Comparison of ENCODE assay signal across 8 mouse cellular contexts in genomic region chr2:164531169-164531568, GRCm38 (mm10). TPM values are rescaled to one million over a fixed set of nuclear protein-coding genes. Genes with fewer than 3 reads are reported as not detected.
A peak's percentile ranks its signal among the peaks of the same experiment; 100 is the strongest.
DNase-seq lines count a peak whose midpoint lies in the region; ATAC-seq and TF ChIP-seq lines count a peak whose summit lies in the region.

No protein-coding gene starts in this region.

- no peaks in the 10 kb centered on the region for H3K4me1 ChIP-seq in midbrain, embryonic 10.5 days
- H3K4me1 ChIP-seq in midbrain, embryonic 15.5 days: no peaks in the 10 kb centered on the region
- H3K4me1 ChIP-seq in kidney, adult 2 months (ENCODE audit: control insufficient read depth, insufficient read depth, low read length): no peaks in the 10 kb centered on the region
- no peaks in the 10 kb centered on the region for H3K4me1 ChIP-seq in limb, embryonic 10.5 days

- H3K27ac ChIP-seq in midbrain, embryonic 10.5 days (replicated peaks): no peak overlapping the region
- H3K27ac ChIP-seq in midbrain, embryonic 15.5 days: no peak overlapping the region
- H3K27ac ChIP-seq in kidney, adult 2 months (ENCODE audit: insufficient read depth, low read depth, low read length): no peak overlapping the region
- H3K27ac ChIP-seq in limb, embryonic 10.5 days: no peak overlapping the region

- no peaks in the 10 kb centered on the region for H3K27me3 ChIP-seq in midbrain, embryonic 10.5 days (ENCODE audit: low read depth, poor library complexity, severe bottlenecking)
- no peaks in the 10 kb centered on the region for H3K27me3 ChIP-seq in midbrain, embryonic 15.5 days (replicated peaks)
- no peaks in the 10 kb centered on the region for H3K27me3 ChIP-seq in kidney, adult 2 months (replicated peaks; ENCODE audit: control insufficient read depth, insufficient read depth, low read length)
- H3K27me3 ChIP-seq in limb, embryonic 10.5 days (ENCODE audit: low read depth, poor library complexity, severe bottlenecking): no peaks in the 10 kb centered on the region

- H3K4me2 ChIP-seq in midbrain, embryonic 15.5 days: no peak overlapping the region

- TF ChIP-seq CTCF in kidney, adult 2 months (conservative IDR thresholded peaks at IDR 0.05; ENCODE audit: insufficient read depth, insufficient read length, low read depth, low read length): peak; percentile 90

- H3K4me3 ChIP-seq in midbrain, embryonic 10.5 days: no peak overlapping the region
- H3K4me3 ChIP-seq in midbrain, embryonic 15.5 days: no peak overlapping the region
- no peak overlapping the region for H3K4me3 ChIP-seq in kidney, adult 2 months (ENCODE audit: insufficient read depth, low read depth, low read length)
- no peak overlapping the region for H3K4me3 ChIP-seq in limb, embryonic 10.5 days

- peaks cover 11% of the 10 kb centered on the region for H3K9me3 ChIP-seq in midbrain, embryonic 10.5 days (replicated peaks)
- H3K9me3 ChIP-seq in midbrain, embryonic 15.5 days: no peaks in the 10 kb centered on the region
- H3K9me3 ChIP-seq in limb, embryonic 10.5 days (replicated peaks): peaks cover 2% of the 10 kb centered on the region; the same call in 1 of the 2 replicates

- no peak overlapping the region for H3K9ac ChIP-seq in midbrain, embryonic 15.5 days

- DNase-seq in midbrain, embryonic 10.5 days (ENCODE audit: low spot score): peak; percentile 69
- DNase-seq in c-Kit-positive CD71-negative TER-119-negative erythroid progenitor cells, embryonic 14.5 days (ENCODE audit: low read depth): peak; percentile 45
- peak; percentile 44 to 89 for DNase-seq in frontal cortex, adult 2 months (ENCODE audit: extremely low spot score in 1 of 2, low spot score in 1 of 2)
- peak; percentile 76 for DNase-seq in kidney, adult 2 months
- peak; percentile 84 for DNase-seq in limb, embryonic 10.5 days (ENCODE audit: low spot score)
- peak; percentile 78 for DNase-seq in ovary, postnatal 14 days (ENCODE audit: low spot score)
- DNase-seq in thymus, postnatal 0 days (ENCODE audit: low spot score): peak; percentile 70

- no peak for ATAC-seq in midbrain, embryonic 15.5 days (replicated peaks)

- 10% methylated on average over 3 of the region's 3 CpGs for WGBS in midbrain, embryonic 10.5 days
- 2% methylated on average over 3 of the region's 3 CpGs for WGBS in midbrain, embryonic 15.5 days
- WGBS in kidney, adult 2 months: 2% methylated on average over 3 of the region's 3 CpGs
- 5% methylated on average over 3 of the region's 3 CpGs for WGBS in limb, embryonic 10.5 days

- H3K36me3 ChIP-seq in midbrain, embryonic 10.5 days: no peaks in the 10 kb centered on the region
- H3K36me3 ChIP-seq in midbrain, embryonic 15.5 days (replicated peaks): no peaks in the 10 kb centered on the region
- H3K36me3 ChIP-seq in kidney, adult 2 months (ENCODE audit: control insufficient read depth, insufficient read depth, low read length): no peaks in the 10 kb centered on the region
- no peaks in the 10 kb centered on the region for H3K36me3 ChIP-seq in limb, embryonic 10.5 days

- no peak for TF ChIP-seq POLR2A in kidney, adult 2 months (IDR thresholded peaks at IDR 0.05; ENCODE audit: low read depth, low read length)

RNA-seq across cellular contexts. Expression of gene Wfdc2, which starts 31.0 kb away (rescaled TPM):
- 23.1 and 28.3 TPM in 2 replicates for polyA plus RNA-seq in midbrain, embryonic 10.5 days (2016; fragmentation: Nextera tagmentation; extraction: Ambion mirVana)
- polyA plus RNA-seq in midbrain, embryonic 15.5 days (2015; fragmentation: Nextera tagmentation; extraction: Ambion mirVana): 2.6 and 3.2 TPM in 2 replicates
- 0.76 and 1.2 TPM in 2 replicates for polyA plus RNA-seq in frontal cortex, adult 2 months (2012; rRNA removed)
- polyA plus RNA-seq in kidney, adult 2 months (2012; rRNA removed): 459 and 460 TPM in 2 replicates
- polyA plus RNA-seq in limb, embryonic 10.5 days (2016; fragmentation: Nextera tagmentation; extraction: Ambion mirVana): 35.5 and 40.0 TPM in 2 replicates
- 51.3 and 53.4 TPM in 2 replicates for polyA plus RNA-seq in thymus, postnatal 0 days (2015; fragmentation: Nextera tagmentation; extraction: Ambion mirVana)

RNA-seq across cellular contexts. Expression of gene Pigt, which starts 33.8 kb away (rescaled TPM):
- 40.1 and 44.7 TPM in 2 replicates for polyA plus RNA-seq in midbrain, embryonic 10.5 days (2016; fragmentation: Nextera tagmentation; extraction: Ambion mirVana)
- polyA plus RNA-seq in midbrain, embryonic 15.5 days (2015; fragmentation: Nextera tagmentation; extraction: Ambion mirVana): 97.7 and 101 TPM in 2 replicates
- 80.6 and 84.7 TPM in 2 replicates for polyA plus RNA-seq in frontal cortex, adult 2 months (2012; rRNA removed)
- 101 and 123 TPM in 2 replicates for polyA plus RNA-seq in kidney, adult 2 months (2012; rRNA removed)
- 35.7 and 37.5 TPM in 2 replicates for polyA plus RNA-seq in limb, embryonic 10.5 days (2016; fragmentation: Nextera tagmentation; extraction: Ambion mirVana)
- 47.2 and 51.1 TPM in 2 replicates for polyA plus RNA-seq in thymus, postnatal 0 days (2015; fragmentation: Nextera tagmentation; extraction: Ambion mirVana)

RNA-seq across cellular contexts. Expression of gene Spint3, which starts 42.1 kb away (rescaled TPM):
- polyA plus RNA-seq in midbrain, embryonic 10.5 days (2016; fragmentation: Nextera tagmentation; extraction: Ambion mirVana): not detected in 2 replicates
- not detected in 2 replicates for polyA plus RNA-seq in midbrain, embryonic 15.5 days (2015; fragmentation: Nextera tagmentation; extraction: Ambion mirVana)
- not detected in 2 replicates for polyA plus RNA-seq in frontal cortex, adult 2 months (2012; rRNA removed)
- polyA plus RNA-seq in kidney, adult 2 months (2012; rRNA removed): not detected in 2 replicates
- polyA plus RNA-seq in limb, embryonic 10.5 days (2016; fragmentation: Nextera tagmentation; extraction: Ambion mirVana): not detected in 2 replicates
- not detected in 2 replicates for polyA plus RNA-seq in thymus, postnatal 0 days (2015; fragmentation: Nextera tagmentation; extraction: Ambion mirVana)

RNA-seq across cellular contexts. Expression of gene Dbndd2, which starts 45.3 kb away (rescaled TPM):
- 3.0 and 3.2 TPM in 2 replicates for polyA plus RNA-seq in midbrain, embryonic 10.5 days (2016; fragmentation: Nextera tagmentation; extraction: Ambion mirVana)
- polyA plus RNA-seq in midbrain, embryonic 15.5 days (2015; fragmentation: Nextera tagmentation; extraction: Ambion mirVana): 19.2 and 19.5 TPM in 2 replicates
- polyA plus RNA-seq in frontal cortex, adult 2 months (2012; rRNA removed): 182 and 219 TPM in 2 replicates
- polyA plus RNA-seq in kidney, adult 2 months (2012; rRNA removed): 36.8 and 43.6 TPM in 2 replicates
- polyA plus RNA-seq in limb, embryonic 10.5 days (2016; fragmentation: Nextera tagmentation; extraction: Ambion mirVana): 0.70 and 2.1 TPM in 2 replicates
- polyA plus RNA-seq in thymus, postnatal 0 days (2015; fragmentation: Nextera tagmentation; extraction: Ambion mirVana): 12.6 and 15.3 TPM in 2 replicates

RNA-seq across cellular contexts. Expression of gene Wfdc6a, which starts 54.1 kb away (rescaled TPM):
- not detected in 2 replicates for polyA plus RNA-seq in midbrain, embryonic 10.5 days (2016; fragmentation: Nextera tagmentation; extraction: Ambion mirVana)
- not detected in 2 replicates for polyA plus RNA-seq in midbrain, embryonic 15.5 days (2015; fragmentation: Nextera tagmentation; extraction: Ambion mirVana)
- polyA plus RNA-seq in frontal cortex, adult 2 months (2012; rRNA removed): 0.12 TPM in 1 of 2 replicates, not detected in the other
- polyA plus RNA-seq in kidney, adult 2 months (2012; rRNA removed): not detected in 2 replicates
- polyA plus RNA-seq in limb, embryonic 10.5 days (2016; fragmentation: Nextera tagmentation; extraction: Ambion mirVana): not detected in 2 replicates
- not detected in 2 replicates for polyA plus RNA-seq in thymus, postnatal 0 days (2015; fragmentation: Nextera tagmentation; extraction: Ambion mirVana)
